Mouse (Mus musculus) frontal cortex, postnatal 25 days (tissue): Measurements from ENCODE around the gene Llgl2.
"Not testable (repeated sequence)": the region's sequence is repeated elsewhere in the genome, so short reads cannot be mapped to it uniquely, and the experiment has no call there.

Source experiments
- DNase-seq, 2 experiments: peaks; one replicate each; pipeline ENCODE4 v3.0.0; 2022; ENCODE audit warnings: low spot score in 2 of 2

Llgl2 gene

DNA sequence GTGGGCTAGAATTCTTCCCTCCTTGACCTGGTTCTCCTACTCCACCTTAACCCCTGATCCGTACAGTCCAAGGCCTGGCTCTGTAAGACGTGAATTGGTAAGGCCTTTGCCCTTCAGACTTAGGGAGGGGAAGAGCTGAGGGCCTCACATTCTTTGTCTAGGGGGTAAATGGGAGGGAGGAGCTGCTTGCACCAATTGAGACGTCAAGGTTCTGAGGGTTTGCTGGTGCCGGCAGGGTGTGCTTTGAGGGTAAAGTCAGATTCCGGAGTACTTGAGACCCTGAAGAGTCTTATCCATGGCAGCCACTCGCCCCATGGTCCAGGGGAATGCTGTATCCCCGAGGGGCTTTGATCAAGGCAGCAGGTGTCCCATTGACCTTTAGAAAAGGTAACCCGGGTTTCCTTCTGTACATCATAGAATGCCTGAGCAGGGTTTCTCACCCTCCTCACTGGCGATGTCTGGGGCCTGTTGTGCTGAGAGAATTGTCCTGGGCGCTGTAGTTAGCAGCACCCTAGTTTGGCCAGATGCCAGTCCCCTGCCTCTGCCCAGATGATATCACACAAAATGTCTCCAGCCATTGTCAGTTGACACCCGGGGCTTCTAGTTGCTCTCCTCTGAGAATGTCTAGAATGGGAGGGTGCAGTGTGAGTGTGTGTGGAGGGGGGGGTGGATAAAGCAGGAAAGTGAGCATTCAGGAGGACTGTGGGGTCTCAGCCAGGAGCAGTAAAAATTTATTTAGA, 13.0 kb downstream of the Llgl2 start:
- DNase-seq, result no peak

DNA sequence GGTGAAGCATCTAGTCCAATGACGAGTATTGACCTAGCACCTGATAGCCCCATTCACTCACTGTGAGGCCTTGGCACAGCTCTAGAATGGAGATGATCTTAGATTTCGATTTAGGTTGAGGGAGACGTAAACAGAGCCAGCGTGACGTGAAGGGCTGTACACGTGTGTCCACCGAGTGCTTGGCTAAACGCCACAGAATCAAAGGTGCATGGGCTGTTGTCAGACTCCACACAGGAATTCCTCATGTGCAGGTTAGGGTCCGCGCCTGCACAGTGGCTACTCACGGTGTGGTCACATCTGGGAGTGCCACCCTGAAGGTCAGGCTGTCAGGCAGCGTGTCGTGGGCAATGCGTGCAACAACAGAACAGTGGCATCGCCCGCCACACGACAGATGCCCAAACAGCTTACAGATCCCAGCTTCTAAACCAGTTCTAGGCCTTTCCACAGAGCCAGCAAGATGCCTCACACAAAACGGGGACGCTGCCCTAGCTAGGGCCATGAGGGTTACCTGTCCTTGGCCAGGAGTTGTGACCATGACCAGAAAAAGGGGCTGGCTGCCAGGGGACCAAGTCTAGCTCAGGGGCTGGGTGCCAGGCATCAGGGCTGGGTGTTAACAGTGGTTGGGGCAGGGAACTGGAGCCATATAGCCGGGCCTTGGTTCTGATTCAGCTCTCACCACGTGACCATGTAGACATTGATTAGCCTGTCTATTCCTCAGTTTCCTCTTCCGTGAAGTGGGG, 13.9 kb downstream of the Llgl2 start:
- no peak for DNase-seq

DNA sequence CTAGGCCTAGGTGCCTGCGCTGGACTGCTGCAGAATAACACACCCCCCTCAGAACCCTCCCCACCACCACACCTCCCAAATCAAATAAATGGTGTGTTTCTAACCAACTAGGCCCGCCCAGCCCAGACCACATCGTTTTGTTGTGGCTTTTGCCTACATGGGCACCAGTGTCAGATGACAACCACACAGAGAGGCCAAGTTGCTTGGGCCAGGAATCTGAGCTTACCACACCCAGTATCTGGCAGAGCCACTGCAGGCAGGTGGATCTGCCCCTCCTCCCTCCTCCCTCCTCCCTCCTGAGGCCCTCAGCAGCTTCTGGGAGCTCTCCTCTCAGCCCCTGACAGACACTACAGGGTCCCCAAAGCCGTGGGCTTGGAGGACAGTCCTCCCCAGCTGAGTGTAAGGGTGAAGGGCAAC, 15.1 kb downstream of the Llgl2 start:
- DNase-seq, result no peak

DNA sequence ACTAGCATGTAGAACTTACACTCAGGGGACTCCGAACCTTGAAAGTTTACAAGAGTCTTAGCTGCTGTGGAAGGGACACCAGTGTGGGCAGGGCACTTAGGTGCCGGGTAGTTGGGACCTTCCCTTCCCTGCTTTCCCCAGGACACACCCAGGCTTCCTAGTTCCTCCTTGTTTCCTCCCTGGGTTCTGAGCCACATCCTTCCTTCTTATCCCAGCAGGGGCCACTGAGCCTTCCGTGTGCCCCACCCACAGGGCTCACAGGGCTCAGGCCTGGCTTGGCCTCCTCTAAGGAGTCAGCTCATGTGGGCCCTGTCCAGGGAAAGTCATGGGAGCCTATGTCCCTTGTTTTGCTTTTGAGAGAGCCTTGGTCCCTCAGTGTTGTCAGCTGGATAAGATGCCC, 15.9 kb downstream of the Llgl2 start:
- no peak for DNase-seq

DNA sequence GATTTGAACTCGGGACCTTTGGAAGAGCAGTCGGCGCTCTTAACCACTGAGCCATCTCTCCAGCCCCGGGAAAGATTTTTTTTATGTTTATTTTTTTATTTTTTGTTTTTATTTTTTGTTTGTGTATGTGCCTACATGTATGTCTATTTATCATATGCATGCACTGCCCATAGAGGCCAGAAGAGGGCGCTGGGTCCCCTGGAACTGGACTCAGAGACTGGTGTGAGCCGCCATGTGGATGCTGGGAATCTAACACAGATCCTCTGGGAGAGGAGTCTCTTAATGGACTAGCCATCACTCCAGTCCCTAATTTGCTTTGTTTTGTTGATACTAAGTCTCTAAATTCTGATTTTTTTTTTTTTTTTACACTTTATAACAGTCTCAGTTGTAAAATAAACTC, 17.2 kb downstream of the Llgl2 start:
- no peak for DNase-seq

DNA sequence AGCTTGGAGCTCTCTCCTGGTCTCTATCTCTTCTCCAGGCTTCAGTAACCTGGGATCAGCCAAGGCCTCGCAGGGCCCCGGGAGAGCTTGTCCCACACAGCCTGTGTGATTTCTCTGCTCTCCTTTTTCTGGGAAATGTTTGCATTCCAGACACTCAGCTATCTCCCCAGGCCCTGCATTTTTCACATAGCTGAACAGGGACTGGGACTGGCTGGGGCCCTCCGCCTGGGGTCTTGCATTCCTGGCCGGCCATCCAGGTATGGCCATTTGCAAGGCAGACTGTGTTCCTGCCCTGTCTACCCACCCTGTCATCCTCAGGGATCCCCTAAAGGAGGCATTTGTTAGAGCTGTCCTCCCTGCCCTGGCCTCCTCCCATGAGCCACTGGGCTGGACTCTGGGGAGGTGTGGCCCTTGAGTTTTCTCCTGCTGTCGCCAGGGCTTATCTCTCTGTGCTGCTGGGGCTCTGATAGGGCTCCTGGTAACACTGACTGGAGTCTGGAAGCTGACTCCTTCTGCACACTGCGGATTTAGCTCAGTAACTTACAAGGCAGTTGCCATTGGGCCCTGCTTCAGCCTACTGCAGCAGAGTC, 18.2 kb downstream of the Llgl2 start:
- no peak for DNase-seq

DNA sequence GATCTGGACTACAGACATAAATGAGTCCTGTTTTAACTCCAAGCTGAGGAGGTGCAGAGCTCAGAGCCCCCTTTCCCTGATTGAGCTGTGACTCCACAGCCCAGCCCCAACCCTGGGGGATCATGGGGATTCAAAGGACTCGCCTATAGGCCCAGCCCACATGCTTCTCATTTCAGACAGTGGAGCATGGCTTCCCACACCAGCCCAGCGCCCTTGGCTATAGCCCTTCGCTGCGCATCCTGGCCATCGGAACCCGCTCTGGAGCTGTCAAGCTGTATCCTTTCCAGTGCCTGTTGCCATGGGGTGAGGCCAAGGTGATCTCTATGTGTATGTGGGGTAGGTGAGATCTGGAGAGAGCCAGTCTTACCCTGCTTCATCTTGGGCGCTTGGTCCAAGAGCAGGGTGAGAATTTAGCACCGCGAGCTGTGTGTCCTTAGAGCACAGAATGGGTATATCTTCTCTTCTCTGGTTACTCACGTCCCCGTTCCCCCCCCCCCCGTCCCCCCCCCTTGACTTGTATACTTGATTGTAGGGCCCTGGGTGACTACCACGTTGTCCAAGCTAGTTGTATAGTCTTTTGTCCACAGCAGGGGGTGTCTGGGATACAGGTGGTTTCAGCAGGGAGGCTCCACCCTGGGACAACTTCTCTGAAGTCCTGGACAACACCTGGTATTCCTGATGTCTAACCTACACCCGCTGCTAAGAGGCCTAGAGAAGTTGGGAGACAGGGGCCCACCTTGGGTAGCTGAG, 19.5 kb downstream of the Llgl2 start:
- no peak for DNase-seq

DNA sequence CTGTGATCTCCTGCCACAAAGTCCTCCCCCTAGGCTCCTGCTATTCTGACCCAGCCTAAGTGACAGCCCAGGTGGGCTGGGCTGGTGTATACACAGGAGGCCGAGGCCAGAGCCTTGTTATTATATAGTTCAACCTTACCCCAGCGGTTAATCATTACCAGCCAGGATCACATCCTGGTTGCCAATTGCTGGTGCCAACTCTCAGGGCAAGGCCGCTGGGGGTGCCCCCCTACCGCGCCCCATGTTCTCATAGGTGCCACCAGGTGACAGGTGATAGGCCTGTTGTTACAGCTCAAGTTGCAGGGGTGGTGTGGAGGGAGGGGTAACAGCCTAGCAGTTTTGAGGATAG, 20.0 kb downstream of the Llgl2 start:
- DNase-seq, result no peak

DNA sequence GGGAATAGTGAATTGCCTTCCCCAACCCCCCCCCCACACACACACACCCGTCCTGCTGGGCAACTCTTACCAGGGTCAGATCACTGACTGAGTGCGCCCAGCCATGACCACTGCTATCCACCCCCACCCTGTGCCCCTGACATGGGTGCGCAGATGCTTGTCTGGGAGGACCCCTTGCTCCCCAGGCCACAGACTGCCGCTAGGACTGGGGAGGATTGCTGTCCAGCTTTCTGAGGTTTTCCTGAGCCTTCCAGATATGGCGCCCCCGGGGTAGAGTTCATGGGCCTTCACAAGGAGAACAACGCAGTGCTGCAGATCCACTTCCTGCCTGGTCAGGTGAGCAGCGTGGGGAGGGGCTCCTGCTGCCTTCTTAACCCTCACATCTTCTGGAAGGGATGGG, 20.4 kb downstream of the Llgl2 start:
- no peak for DNase-seq

DNA sequence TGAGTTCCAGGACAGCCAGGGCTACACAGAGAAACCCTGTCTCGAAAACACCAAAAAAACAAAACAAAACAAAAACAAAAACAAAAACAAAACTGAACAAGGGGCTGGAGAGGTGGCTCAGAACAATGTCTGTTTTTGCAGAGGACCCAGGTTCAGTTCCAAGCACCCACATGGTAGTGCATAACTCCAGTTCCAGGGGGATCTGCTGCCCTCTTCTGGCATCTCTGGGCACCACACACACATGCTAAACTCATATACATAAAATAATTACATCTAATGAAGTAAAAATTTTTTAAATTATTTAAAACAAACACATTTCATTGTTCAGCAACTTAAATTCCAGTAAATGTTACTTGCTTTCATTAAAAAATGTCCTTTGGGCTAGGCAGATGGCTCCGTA, 22.0 kb downstream of the Llgl2 start:
- no peak for DNase-seq

DNA sequence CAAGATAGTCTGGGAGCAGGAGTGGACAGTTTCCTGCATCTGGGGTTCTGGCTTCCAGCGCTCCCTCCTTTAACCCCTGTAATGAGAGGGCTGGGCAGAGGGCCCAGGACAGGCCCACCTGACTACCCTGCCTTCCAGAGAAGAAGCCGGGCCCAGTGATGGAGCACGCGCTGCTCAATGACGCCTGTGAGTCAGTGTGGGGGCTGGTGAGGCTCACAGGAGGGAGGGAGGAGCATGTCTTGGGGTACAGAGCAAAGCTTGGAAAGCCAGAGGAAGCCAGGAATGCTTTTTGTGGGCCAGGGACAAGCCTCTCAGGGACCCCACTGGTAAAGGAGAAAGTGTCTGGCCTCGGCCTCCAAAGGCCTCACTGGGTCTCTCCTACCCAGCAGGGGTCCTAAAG, 30.8 kb downstream of the Llgl2 start:
- DNase-seq, result no peak

DNA sequence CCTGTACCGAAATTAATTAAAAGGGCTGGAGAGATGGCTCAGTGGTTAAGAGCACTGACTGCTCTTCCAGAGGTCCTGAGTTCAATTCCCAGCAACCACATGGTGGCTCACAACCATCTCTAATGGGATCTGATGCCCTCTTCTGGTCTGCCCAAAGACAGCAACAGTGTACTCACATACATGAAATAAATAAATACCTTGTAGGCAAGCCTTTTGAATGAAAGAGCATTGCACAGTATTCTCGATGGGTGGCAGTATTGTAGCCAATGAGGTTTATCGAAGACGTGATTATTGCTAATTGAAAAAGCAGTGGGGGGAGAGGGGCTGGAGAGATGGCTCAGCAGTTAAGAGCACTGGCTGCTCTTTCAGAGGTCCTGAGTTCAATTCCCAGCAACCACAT, 33.3 kb downstream of the Llgl2 start:
- DNase-seq, result not testable (repeated sequence)

DNA sequence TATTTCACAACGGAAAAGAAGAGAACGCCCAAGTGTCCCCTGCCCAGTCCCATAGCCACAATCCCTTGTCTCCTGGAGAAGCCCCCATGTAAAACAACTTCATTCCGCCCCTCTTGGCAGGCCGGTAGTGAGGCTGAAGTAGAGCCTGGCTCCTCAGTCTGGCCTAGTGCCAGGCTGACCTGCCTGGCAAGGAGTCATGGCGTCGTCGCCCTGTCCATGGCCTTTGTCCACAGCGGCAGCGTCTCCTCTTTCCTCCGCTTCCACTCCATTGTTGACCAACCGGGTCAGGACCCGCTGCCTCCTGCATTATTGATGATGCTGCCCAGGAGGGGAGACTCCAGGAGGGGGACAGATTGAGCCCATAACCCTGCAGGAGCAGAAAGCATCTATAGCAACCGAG, 34.1 kb downstream of the Llgl2 start:
- DNase-seq, result no peak

DNA sequence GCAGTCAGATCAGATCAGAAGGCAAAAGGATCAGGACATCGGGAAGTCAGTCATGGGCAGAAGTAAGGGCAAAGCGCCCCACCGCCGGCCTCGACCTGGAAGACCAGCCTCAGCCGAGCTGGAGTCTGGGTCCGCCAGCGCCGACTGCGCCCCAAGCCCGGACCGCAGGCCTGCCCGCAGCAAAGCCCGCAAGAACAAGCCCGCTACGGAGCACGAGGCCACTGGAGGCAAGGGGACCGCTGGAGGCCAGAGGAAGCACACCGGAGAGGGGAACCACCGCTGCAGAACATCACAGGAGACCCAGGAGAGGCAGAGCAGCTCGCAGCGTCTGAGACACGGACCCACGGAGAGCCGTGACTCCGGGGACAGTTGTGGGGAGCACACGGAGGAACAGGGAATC, 34.5 kb downstream of the Llgl2 start, which contains the start of gene Myo15b:
Myo15b (plus strand) TSS at position 53 of the 400 bp plus-strand sequence.
- no peak for DNase-seq

DNA sequence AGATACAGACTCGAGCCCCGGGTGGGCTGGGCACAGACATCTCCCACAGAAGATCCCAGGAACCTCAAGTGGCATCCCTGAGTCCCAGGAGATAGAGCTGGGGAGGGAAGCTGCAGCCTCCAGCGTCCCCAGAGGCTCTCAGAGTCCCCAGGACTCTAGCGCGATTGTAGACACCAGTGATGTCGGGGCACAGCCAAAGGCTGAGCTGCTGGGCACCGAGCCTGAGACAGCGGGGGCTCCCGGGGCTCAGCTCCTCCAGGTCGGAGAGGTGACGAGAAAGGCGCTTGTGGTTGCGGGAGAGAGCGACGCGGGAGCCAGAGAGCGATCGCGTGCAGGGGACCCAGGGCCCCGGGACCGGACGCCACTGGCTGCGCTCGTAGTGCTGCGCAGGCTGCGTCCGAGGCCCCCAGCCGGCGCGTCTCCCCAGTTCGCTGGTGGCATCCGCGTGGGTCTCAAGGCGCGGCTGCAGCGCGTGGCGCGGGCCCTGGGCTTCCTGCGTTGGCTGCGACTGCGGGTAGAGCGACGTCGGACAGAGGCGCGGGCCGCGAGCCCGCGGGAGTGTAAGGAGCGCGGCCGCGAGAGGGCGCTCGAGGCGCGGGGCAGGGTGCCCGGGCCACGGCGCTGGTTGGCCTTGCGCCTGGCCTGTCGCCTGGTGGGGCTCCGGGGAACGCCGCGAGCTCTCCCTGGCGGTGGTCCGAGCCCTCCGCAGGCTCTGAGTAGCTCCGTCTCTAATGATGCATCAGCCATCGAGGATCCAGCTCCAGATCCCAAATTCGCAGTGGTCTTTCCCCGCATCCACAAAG, 35.5 kb downstream of the Llgl2 start:
- DNase-seq, result peak; percentile 42 to 46

DNA sequence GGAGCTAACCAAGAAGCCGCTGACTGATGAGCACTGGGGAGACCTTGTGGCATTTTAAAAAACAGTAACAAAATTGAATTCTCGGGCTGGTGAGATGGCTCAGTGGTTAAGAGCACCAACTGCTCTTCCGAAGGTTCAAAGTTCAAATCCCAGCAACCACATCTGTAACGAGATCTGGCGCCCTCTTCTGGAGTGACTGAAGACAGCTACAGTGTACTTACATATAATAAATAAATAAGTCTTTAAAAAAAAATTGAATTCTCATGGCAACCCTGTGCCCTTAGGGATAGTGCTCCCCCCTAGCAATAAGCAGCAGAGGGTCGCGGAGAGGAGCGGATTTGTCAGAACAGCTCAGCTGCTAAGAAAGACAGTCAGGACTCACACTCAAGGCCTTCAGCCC, 40.0 kb downstream of the Llgl2 start:
- no peak for DNase-seq

DNA sequence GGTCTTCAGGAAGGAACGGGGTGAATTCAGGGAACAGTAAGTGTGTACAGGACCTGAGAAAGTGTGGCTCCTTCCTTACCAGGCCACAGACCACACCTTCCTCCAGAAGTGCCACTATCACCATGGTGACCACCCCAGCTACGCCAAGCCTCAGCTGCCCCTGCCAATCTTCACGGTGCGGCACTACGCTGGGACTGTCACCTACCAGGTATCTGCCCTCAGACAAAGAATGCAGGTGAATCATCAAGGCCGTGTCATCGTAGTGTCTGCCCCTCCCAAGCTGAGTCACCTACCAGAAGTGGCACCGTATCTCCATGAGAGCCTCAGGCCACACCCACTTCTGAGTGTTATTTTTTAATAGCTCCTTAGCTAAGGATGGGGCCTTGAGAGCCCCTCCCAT, 45.5 kb downstream of the Llgl2 start:
- no peak for DNase-seq

DNA sequence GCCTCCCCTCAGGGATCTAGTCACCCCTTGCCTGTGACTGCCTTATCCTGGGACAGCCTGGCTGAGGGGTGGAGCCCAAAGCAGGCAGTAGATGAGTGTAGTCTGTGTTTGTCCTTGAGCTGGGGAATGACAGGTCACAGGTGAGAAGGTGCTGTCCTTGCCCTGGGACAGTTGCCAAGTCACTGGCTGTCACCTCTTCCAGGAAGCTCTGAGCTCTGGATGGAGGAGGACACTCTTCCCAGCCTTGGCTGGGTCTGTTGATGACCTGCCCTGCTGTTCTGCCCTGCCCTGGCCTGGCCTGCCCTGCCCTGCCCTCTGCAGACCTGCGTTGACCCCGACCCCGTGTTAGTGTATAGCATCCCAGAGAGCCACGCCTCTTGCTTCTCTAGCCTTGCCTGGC, 48.6 kb downstream of the Llgl2 start:
- no peak for DNase-seq

DNA sequence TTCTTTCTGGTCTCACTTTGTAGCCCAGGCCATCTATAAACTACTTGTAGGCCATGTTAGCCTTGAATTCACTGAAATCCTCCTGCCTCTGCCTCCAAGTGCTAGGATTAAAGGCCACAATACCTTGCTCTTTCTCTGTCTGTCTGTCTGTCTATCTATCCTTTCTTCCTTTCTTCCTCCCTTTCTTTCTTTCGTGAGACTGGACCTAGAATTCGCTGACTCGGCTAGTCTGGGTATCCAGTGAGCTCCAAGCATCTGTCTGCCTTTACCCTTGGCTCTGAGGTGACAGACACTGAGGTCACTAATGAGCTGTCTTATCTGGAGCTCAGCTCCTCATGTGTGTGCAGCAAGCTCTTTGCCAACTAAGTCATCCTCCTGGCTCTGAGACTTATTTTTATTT, 52.1 kb downstream of the Llgl2 start:
- DNase-seq, result no peak

DNA sequence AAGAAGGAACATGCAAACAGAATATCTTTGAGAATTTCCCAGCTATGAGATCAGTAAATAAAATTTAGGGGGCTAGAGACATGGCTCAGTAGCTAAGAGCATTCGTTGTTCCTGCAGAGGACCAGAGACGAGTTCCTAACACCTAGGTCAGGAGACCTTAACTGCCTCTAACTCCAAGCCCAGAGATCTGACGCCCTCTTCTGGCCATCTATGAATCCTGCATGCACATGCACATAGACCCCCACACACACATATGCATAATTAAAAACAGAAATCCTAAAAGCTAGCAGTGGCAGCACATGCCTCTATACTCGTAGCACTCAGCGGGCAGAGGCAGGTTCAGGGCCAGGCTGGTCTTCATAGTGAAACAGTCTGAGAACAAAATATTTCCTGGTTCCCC, 52.6 kb downstream of the Llgl2 start:
- no peak for DNase-seq

DNA sequence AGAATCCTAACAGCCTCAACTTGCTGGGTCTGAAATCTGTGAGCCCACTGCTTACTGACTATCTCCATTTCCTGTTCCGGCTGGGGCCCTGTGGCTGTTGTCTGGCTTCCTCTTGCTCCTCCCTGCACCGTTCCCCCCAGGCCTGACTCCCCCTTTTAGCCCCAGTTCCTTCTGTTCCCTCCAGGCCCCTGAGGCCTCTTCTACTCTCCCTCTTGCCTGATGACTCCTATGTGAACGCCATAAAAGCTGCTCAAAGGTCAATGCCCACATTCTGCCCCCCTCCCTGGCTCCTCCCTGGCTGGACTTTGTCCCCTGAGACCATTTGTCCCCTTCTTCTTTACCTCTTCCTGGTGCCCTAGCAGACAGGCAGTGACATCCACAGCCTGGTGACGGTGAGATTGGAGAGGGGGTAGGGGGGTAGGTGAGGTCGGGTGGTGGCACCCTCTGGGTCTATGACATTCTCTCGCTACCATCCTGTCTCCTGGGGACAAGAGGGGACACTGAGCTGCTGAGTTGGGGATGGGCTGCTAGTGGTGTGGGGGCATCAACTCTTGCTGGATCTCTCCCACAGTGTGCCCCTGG, 53.4 kb downstream of the Llgl2 start:
- no peak for DNase-seq
